Mouse (Mus musculus) hindbrain, postnatal 0 days (tissue): ENCODE data around the gene Tacc2. TPM values are rescaled to one million over a fixed set of nuclear protein-coding genes. Genes with fewer than 3 reads are reported as not detected.
A peak's percentile ranks its signal among the peaks of the same experiment; 100 is the strongest.

ENCODE experiments used
- ATAC-seq: fragments of 200-750 bp; cut with Nextera tagmentation; 2 replicates; pipeline ENCODE4 v1.8.0; 2017; ENCODE audit warnings: mild to moderate bottlenecking, moderate TSS enrichment, moderate library complexity
- DNase-seq: peaks from one replicate; pipeline ENCODE4 v3.0.0-alpha.2; 2015; ENCODE audit warnings: low spot score
- H3K27ac ChIP-seq: fragments of 300-500 bp; sonication (generic); 2 replicates; pipeline ENCODE4 v1.5.1; 2014; ENCODE audit warnings: mild to moderate bottlenecking
- H3K27me3 ChIP-seq: fragments of 300-500 bp; sonication (generic); 2 replicates; pipeline ENCODE4 v1.6.1; 2014; ENCODE audit warnings: low read length, mixed read lengths; ENCODE audit not compliant: insufficient read depth
- H3K36me3 ChIP-seq: fragments of 300-500 bp; sonication (generic); 2 replicates; pipeline ENCODE4 v1.6.1; 2014; ENCODE audit warnings: low read length, mixed read lengths; ENCODE audit not compliant: insufficient read depth
- H3K4me1 ChIP-seq: fragments of 300-500 bp; sonication (generic); 2 replicates; pipeline ENCODE4 v1.6.1; 2014; ENCODE audit warnings: antibody characterized with exemption, low read length, mixed read lengths; ENCODE audit not compliant: insufficient read depth
- H3K4me2 ChIP-seq: fragments of 300-500 bp; sonication (generic); 2 replicates; pipeline ENCODE4 v1.6.1; 2014; ENCODE audit warnings: low read depth, mild to moderate bottlenecking, low read length, moderate library complexity, mixed read lengths
- H3K4me3 ChIP-seq: fragments of 300-500 bp; sonication (generic); 2 replicates; pipeline ENCODE4 v1.5.1; 2014; ENCODE audit warnings: low read length
- H3K9ac ChIP-seq: fragments of 300-500 bp; sonication (generic); replicated peaks from 2 replicates; pipeline ENCODE4 v1.6.1; 2014; ENCODE audit warnings: mild to moderate bottlenecking, low read length, moderate library complexity, mixed read lengths
- H3K9me3 ChIP-seq: fragments of 300-500 bp; sonication (generic); 2 replicates; pipeline ENCODE4 v1.6.1; 2016; ENCODE audit warnings: low read length, mixed read lengths
- CTCF ChIP-seq: IDR thresholded peaks from 2 replicates; pipeline ENCODE4 v1.5.1; 2016; ENCODE audit warnings: antibody characterized with exemption, control low read depth, low read depth
- WGBS: fragments of 180-500 bp; shearing (Covaris S2); extraction: QIAGEN DNeasy Blood & Tissue Kit; methylation state at CpG from one replicate; pipeline ENCODE4 v1.1.7; 2014; 5-methylcytosine and 5-hydroxymethylcytosine counted together
- polyA plus RNA-seq: library from polyadenylated mRNA; unstranded; fragments of >200 nt; fragmentation: Nextera tagmentation; extraction: Ambion mirVana; gene quantifications from 2 replicates; pipeline ENCODE4 v1.2.1, GENCODE M21; 2015
- total RNA-seq: library from RNA; depleted of rRNA; stranded (reverse); fragments of >200 nt; gene quantifications from 2 replicates; pipeline ENCODE4 v1.2.3, GENCODE M21; 2014

Gene Tacc2
- total and polyA plus RNA-seq, 2 experiments from 2014 or later = 38.4 to 51.8 TPM

- Histone ChIP-seq H3K9me3 (no peaks in the 10 kb centered on the region), H3K36me3 (no peaks in the 10 kb centered on the region), H3K9ac (no peak overlapping the region), H3K27ac (no peak overlapping the region), H3K4me2 (no peak overlapping the region), H3K27me3 (no peaks in the 10 kb centered on the region), H3K4me1 (no peaks in the 10 kb centered on the region), H3K4me3 (no peak overlapping the region)
- no peak for DNase-seq
- WGBS = 96% methylated on average over 4 of the region's 4 CpGs
- no peak for TF ChIP-seq CTCF
- ATAC-seq = no peak
Measured at GRCm38 (mm10) chr7:130787537-130787936, 210.3 kb downstream of the Tacc2 start.

- WGBS = 84% methylated on average over 3 of the region's 3 CpGs
- Histone ChIP-seq H3K27me3 (no peaks in the 10 kb centered on the region), H3K27ac (no peak overlapping the region), H3K4me2 (no peak overlapping the region), H3K9ac (no peak overlapping the region), H3K4me3 (no peak overlapping the region), H3K4me1 (no peaks in the 10 kb centered on the region), H3K36me3 (no peaks in the 10 kb centered on the region), H3K9me3 (no peaks in the 10 kb centered on the region)
- DNase-seq (no peak), ATAC-seq (no peak)
- TF ChIP-seq CTCF = no peak
Measured at GRCm38 (mm10) chr7:130788950-130789349, 211.7 kb downstream of the Tacc2 start.

- no peak overlapping the region for H3K4me3 ChIP-seq
- no peak for TF ChIP-seq CTCF
- H3K27ac ChIP-seq = no peak overlapping the region
- no peak overlapping the region for H3K9ac ChIP-seq
- H3K36me3 ChIP-seq = no peaks in the 10 kb centered on the region
- DNase-seq (no peak), ATAC-seq (no peak)
- no peaks in the 10 kb centered on the region for H3K9me3 ChIP-seq
- H3K4me2 ChIP-seq = no peak overlapping the region
- H3K27me3 ChIP-seq = no peaks in the 10 kb centered on the region
- WGBS = 78% methylated on average over 7 of the region's 7 CpGs
- no peaks in the 10 kb centered on the region for H3K4me1 ChIP-seq
Measured at GRCm38 (mm10) chr7:130789456-130789855, 212.2 kb downstream of the Tacc2 start.

- DNase-seq (no peak), ATAC-seq (no peak)
- no peaks in the 10 kb centered on the region for H3K4me1 ChIP-seq
- no peaks in the 10 kb centered on the region for H3K36me3 ChIP-seq
- no peak overlapping the region for H3K27ac ChIP-seq
- H3K9me3 ChIP-seq = no peaks in the 10 kb centered on the region
- no peaks in the 10 kb centered on the region for H3K27me3 ChIP-seq
- no peak overlapping the region for H3K4me3 ChIP-seq
- H3K4me2 ChIP-seq = no peak overlapping the region
- TF ChIP-seq CTCF = no peak
- 83% methylated on average over 9 of the region's 9 CpGs for WGBS
- no peak overlapping the region for H3K9ac ChIP-seq
Measured at GRCm38 (mm10) chr7:130793671-130794070, 216.4 kb downstream of the Tacc2 start.

- no peak for ATAC-seq
- no peak overlapping the region for H3K9ac ChIP-seq
Measured at GRCm38 (mm10) chr7:130796786-130797185, 219.5 kb downstream of the Tacc2 start.

GRCm38 (mm10) chr7:130797524-130797923, 220.3 kb downstream of the Tacc2 start:
- Histone ChIP-seq H3K4me3 (no peak overlapping the region), H3K9ac (no peak overlapping the region), H3K9me3 (no peaks in the 10 kb centered on the region), H3K4me2 (no peak overlapping the region), H3K27ac (no peak overlapping the region), H3K4me1 (no peaks in the 10 kb centered on the region), H3K36me3 (no peaks in the 10 kb centered on the region), H3K27me3 (no peaks in the 10 kb centered on the region)
- TF ChIP-seq CTCF = no peak
- WGBS = 93% methylated on average over 6 of the region's 6 CpGs
- DNase-seq (no peak), ATAC-seq (no peak)

More at GRCm38 (mm10) chr7:130796786-130797185, 219.5 kb downstream of the Tacc2 start:
- TF ChIP-seq CTCF = peak; percentile 51
- H3K9me3 ChIP-seq = no peaks in the 10 kb centered on the region
- no peaks in the 10 kb centered on the region for H3K36me3 ChIP-seq
- H3K4me1 ChIP-seq = no peaks in the 10 kb centered on the region
- no peak overlapping the region for H3K4me2 ChIP-seq
- H3K27ac ChIP-seq = no peak overlapping the region
- no peak overlapping the region for H3K4me3 ChIP-seq
- DNase-seq = no peak
- WGBS = 76% methylated on average over 8 of the region's 8 CpGs
- no peaks in the 10 kb centered on the region for H3K27me3 ChIP-seq

- H3K4me2 ChIP-seq = no peak overlapping the region
- no peak overlapping the region for H3K4me3 ChIP-seq
- no peaks in the 10 kb centered on the region for H3K4me1 ChIP-seq
- H3K36me3 ChIP-seq = no peaks in the 10 kb centered on the region
- ATAC-seq (no peak), DNase-seq (no peak)
- TF ChIP-seq CTCF = no peak
- no peak overlapping the region for H3K9ac ChIP-seq
- no peak overlapping the region for H3K27ac ChIP-seq
- no peaks in the 10 kb centered on the region for H3K27me3 ChIP-seq
- no peaks in the 10 kb centered on the region for H3K9me3 ChIP-seq
- WGBS = 82% methylated on average over 10 of the region's 10 CpGs
Measured at GRCm38 (mm10) chr7:130799418-130799817, 222.2 kb downstream of the Tacc2 start.
